Mouse (Mus musculus) bone marrow macrophage, adult 2 months (primary cell): ENCODE measurements around the gene Timm17b.

Experiments
- CTCF ChIP-seq: IDR thresholded peaks from 2 replicates; pipeline ENCODE4 v1.5.1; 2012; ENCODE audit warnings: low read depth, mild to moderate bottlenecking, low read length, moderate library complexity
- POLR2A ChIP-seq: IDR thresholded peaks from 2 replicates; pipeline ENCODE4 v1.6.1; 2012; ENCODE audit warnings: mild to moderate bottlenecking, low read depth, low read length, borderline replicate concordance

DNA sequence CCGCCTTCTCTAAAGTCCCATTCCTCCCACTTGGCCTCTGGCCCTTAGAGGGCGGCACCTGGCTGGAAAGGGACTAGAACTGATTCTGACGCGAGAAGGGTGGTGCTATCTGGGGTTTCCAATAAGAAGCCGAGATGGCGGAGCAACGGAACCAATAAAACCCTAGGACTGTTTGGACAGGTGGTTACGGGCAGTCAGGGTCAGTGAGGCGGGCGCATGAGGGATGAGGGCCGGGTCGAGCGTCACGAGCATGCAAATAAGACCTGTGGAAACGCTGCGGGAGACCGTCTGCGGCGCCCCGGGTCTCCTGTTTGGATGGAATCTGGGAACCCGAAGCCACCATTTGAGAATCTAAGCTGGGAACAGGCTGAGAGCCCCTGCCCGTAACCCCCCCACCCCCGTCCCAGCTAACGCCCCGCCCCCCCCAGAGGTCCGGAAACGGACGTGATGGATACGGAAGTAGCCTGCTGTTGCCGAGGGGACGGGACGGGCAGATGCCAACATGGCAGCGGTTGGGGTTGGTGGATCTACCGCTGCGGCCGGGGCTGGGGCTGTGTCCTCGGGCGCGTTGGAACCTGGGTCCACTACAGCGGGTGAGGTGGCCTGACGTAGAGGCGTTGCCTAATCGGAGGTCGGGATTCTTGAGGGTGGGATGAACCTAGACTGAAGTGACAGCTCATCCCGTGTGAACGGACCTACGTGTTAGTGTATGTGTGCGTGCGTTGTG lies 15.2 kb upstream of the Timm17b start, which contains the start of gene Slc35a2:
- no peak for TF ChIP-seq CTCF
- TF ChIP-seq POLR2A = no peak
